Mouse (Mus musculus): Measurements from ENCODE around the gene Galns. TPM values are rescaled to one million over a fixed set of nuclear protein-coding genes. Genes with fewer than 3 reads are reported as not detected.

Galns gene
- polyA plus RNA-seq, 1 experiment, result 40.6 TPM

- peak within 1 kb of the TSS; percentile 83 for H3K27ac ChIP-seq (ENCODE audit: control insufficient read depth, insufficient read depth, low read depth, low read length, poor library complexity)
- H3K4me3 ChIP-seq (replicated peaks; ENCODE audit: control insufficient read depth, low read depth, low read length), result peak within 1 kb of the TSS; percentile 59
- peaks cover 20% of the 10 kb centered on the region for H3K4me1 ChIP-seq (ENCODE audit: control insufficient read depth, insufficient read depth, low read length)
- TF ChIP-seq POLR2A (IDR thresholded peaks at IDR 0.05; ENCODE audit: borderline replicate concordance, control insufficient read depth, low read depth, low read length) (peak; percentile 86; the same call in 1 of the 2 replicates), CTCF (IDR thresholded peaks at IDR 0.05; ENCODE audit: control insufficient read depth, insufficient read depth, low read length) (peak; percentile 100)
- WGBS, result 8% methylated on average over 56 of the region's 56 CpGs
Observed at GRCm38 (mm10) chr8:122551265-122552051, 59.8 kb downstream of the Galns start, which contains the start of gene Piezo1. Piezo1 (minus strand) TSS chr8:122551329.

DNA sequence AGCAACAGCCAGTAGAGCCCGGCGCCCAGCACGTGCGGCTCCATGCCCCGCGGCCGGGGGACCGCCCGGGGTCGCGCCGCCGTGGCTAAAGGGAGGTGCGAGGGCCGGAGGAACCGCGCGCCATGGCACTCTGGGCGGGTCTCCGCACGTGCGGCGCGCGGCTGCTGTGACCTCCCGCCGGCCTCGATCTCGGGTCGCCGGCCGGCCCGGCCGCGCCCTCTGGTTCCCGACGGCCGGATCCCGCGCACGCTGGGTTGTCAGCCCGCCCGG is 60.3 kb downstream of the Galns start:
- under 1% methylated on average over 42 of the region's 43 CpGs for WGBS
- Histone ChIP-seq H3K4me3 (replicated peaks; ENCODE audit: control insufficient read depth, low read depth, low read length) (peak overlapping the region; percentile 59), H3K27ac (ENCODE audit: control insufficient read depth, insufficient read depth, low read depth, low read length, poor library complexity) (peak overlapping the region; percentile 83), H3K4me1 (ENCODE audit: control insufficient read depth, insufficient read depth, low read length) (peaks cover 15% of the 10 kb centered on the region)
- TF ChIP-seq CTCF (IDR thresholded peaks at IDR 0.05; ENCODE audit: control insufficient read depth, insufficient read depth, low read length) (no peak), POLR2A (IDR thresholded peaks at IDR 0.05; ENCODE audit: borderline replicate concordance, control insufficient read depth, low read depth, low read length) (no peak)

DNA sequence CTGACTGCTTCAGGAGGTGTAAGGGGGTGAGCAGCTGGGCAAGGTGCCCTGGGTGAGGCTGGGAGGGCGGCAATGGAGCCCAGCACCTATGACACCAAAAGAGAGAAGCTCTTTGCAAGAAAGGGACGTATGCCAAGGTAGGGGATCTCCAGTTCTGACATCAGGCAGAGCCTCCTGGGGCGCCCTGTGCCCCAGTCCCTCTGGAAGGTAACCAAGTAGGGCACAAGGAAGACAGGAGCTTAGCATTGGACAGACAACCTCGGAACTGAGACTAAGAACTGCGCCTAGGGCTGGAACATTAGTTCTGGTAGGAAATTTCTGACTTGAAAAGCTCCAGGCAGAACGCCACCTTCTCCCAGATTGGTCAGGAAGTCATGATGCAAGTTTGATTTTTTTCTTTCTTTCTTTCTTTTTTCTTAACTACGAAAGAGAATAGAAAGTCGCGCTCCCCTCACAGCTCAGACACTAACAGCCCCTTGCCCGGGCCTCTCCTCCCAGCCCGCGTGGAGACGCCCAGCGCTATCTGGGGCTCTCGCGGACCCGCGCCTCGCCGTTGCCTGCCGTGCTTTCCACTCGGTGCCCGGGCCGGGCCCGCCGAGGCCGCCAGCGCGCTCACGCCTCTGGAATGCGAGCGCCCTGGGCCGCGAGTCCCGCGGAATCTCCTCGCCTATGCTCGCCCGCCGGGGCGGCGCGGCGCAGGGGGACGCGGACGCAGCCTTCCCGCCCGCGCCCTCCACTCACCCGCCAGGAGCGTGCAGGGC is 60.8 kb downstream of the Galns start:
- Histone ChIP-seq H3K4me3 (replicated peaks; ENCODE audit: control insufficient read depth, low read depth, low read length) (peak overlapping the region; percentile 59), H3K27ac (ENCODE audit: control insufficient read depth, insufficient read depth, low read depth, low read length, poor library complexity) (peak overlapping the region; percentile 83), H3K4me1 (ENCODE audit: control insufficient read depth, insufficient read depth, low read length) (peaks cover 15% of the 10 kb centered on the region)
- 2% methylated on average over 52 of the region's 52 CpGs for WGBS
- TF ChIP-seq POLR2A (IDR thresholded peaks at IDR 0.05; ENCODE audit: borderline replicate concordance, control insufficient read depth, low read depth, low read length), result no peak
- TF ChIP-seq CTCF (IDR thresholded peaks at IDR 0.05; ENCODE audit: control insufficient read depth, insufficient read depth, low read length), result no peak

DNA sequence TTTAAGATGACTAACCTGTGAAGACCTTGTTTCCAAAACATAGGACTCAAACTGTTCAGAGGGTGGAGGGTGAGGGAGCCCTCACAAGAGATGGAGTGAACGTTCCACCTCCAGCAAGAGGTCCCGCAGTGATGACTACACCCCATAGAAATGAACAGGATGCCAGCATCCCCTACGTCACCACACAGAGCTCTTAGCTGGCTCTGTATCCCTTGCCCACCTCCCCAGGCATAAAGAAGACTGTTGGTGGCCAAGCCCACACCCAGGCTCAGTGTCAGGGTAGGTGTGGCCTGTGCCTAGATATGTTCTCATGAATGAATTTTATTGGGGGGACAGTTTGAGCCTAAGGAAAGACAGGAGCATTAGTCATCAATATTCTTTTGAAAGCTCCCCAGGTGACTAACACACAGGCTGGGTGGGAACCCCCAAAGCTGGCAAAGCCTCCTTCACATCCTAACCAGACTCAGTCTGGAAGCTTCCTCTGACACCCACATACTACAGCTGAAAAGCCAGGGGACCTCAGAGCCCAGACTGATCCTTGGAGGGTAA is 62.3 kb downstream of the Galns start:
- no peak for TF ChIP-seq POLR2A (IDR thresholded peaks at IDR 0.05; ENCODE audit: borderline replicate concordance, control insufficient read depth, low read depth, low read length)
- TF ChIP-seq CTCF (IDR thresholded peaks at IDR 0.05; ENCODE audit: control insufficient read depth, insufficient read depth, low read length), result no peak
- Histone ChIP-seq H3K4me1 (ENCODE audit: control insufficient read depth, insufficient read depth, low read length) (peaks cover 15% of the 10 kb centered on the region), H3K27ac (ENCODE audit: control insufficient read depth, insufficient read depth, low read depth, low read length, poor library complexity) (peak overlapping the region; percentile 84), H3K4me3 (replicated peaks; ENCODE audit: control insufficient read depth, low read depth, low read length) (no peak overlapping the region)
- 68% methylated on average over 3 of the region's 3 CpGs for WGBS

GRCm38 (mm10) chr8:122548331-122548730 is 62.9 kb downstream of the Galns start:
- peak overlapping the region; percentile 17 for H3K4me3 ChIP-seq (replicated peaks; ENCODE audit: control insufficient read depth, low read depth, low read length)
- H3K27ac ChIP-seq (ENCODE audit: control insufficient read depth, insufficient read depth, low read depth, low read length, poor library complexity), result peak overlapping the region; percentile 84
- TF ChIP-seq CTCF (IDR thresholded peaks at IDR 0.05; ENCODE audit: control insufficient read depth, insufficient read depth, low read length) (no peak), POLR2A (IDR thresholded peaks at IDR 0.05; ENCODE audit: borderline replicate concordance, control insufficient read depth, low read depth, low read length) (no peak)
- H3K4me1 ChIP-seq (ENCODE audit: control insufficient read depth, insufficient read depth, low read length), result peaks cover 15% of the 10 kb centered on the region
- WGBS, result 21% methylated on average over 13 of the region's 13 CpGs

DNA sequence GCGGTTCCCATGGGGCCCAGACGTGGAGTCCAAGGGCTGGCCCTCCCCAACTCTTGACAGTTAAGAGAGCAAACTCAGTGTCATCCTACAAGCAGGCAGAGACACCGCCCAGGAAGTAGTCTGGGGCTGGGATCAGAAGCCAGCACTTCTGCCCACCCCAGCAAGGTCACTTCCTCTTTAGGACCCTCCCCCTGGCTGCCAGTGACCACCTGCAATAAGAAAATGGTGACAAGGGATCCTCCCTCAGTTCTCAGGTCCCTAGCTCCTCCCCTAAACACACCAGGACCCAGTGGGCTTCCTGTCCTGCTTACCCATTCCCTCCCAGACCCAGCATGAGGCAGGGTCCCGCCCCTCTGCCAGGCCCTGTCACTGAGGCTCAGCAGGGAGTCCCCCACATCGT is 63.4 kb downstream of the Galns start:
- TF ChIP-seq CTCF (IDR thresholded peaks at IDR 0.05; ENCODE audit: control insufficient read depth, insufficient read depth, low read length) (no peak), POLR2A (IDR thresholded peaks at IDR 0.05; ENCODE audit: borderline replicate concordance, control insufficient read depth, low read depth, low read length) (no peak)
- no peak overlapping the region for H3K4me3 ChIP-seq (replicated peaks; ENCODE audit: control insufficient read depth, low read depth, low read length)

DNA sequence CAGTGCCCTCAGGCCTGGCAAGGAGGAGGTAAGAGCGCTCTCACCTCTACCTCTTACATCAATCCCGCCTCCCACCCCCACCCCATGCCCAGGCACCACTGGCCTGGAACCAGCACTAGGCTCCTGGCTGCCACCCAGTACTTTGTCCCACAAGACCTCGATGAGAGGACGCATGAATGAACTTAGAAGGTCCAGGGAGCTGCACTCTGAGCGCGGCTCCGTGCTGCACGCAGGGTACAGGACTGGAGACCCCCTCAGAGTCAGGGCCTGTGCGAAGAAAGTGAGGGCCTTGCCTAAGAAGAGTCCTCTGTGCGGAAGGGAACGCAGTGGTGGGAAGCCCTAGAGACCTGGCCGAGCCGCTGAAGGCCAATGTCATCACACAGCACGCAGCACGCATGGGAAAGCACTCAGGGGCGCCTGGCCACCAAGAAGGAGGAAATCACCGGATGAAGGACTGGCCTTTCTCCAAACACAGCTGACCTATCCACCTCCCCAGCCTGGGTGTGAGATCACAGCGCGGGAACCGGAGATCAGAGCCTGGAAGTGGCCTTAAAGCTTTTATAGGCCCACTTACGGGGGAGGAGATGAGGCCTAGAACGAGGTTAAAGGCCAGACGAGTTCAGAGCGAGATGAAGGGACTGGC is 64.3 kb downstream of the Galns start:
- no peak overlapping the region for H3K4me3 ChIP-seq (replicated peaks; ENCODE audit: control insufficient read depth, low read depth, low read length)
- TF ChIP-seq CTCF (IDR thresholded peaks at IDR 0.05; ENCODE audit: control insufficient read depth, insufficient read depth, low read length), result no peak
- no peak for TF ChIP-seq POLR2A (IDR thresholded peaks at IDR 0.05; ENCODE audit: borderline replicate concordance, control insufficient read depth, low read depth, low read length)
- peaks cover 15% of the 10 kb centered on the region for H3K4me1 ChIP-seq (ENCODE audit: control insufficient read depth, insufficient read depth, low read length)
- 72% methylated on average over 24 of the region's 24 CpGs for whole genome bisulfite sequencing
- H3K27ac ChIP-seq (ENCODE audit: control insufficient read depth, insufficient read depth, low read depth, low read length, poor library complexity), result peak overlapping the region; percentile 84

More for the DNA sequence above, 63.4 kb downstream of the Galns start:
- WGBS, result 0% methylated on average over 5 of the region's 5 CpGs
- Histone ChIP-seq H3K4me1 (ENCODE audit: control insufficient read depth, insufficient read depth, low read length) (peaks cover 15% of the 10 kb centered on the region), H3K27ac (ENCODE audit: control insufficient read depth, insufficient read depth, low read depth, low read length, poor library complexity) (peak overlapping the region; percentile 84)
